21 mouse cellular contexts compared by ENCODE assay signal in the genomic region with DNA sequence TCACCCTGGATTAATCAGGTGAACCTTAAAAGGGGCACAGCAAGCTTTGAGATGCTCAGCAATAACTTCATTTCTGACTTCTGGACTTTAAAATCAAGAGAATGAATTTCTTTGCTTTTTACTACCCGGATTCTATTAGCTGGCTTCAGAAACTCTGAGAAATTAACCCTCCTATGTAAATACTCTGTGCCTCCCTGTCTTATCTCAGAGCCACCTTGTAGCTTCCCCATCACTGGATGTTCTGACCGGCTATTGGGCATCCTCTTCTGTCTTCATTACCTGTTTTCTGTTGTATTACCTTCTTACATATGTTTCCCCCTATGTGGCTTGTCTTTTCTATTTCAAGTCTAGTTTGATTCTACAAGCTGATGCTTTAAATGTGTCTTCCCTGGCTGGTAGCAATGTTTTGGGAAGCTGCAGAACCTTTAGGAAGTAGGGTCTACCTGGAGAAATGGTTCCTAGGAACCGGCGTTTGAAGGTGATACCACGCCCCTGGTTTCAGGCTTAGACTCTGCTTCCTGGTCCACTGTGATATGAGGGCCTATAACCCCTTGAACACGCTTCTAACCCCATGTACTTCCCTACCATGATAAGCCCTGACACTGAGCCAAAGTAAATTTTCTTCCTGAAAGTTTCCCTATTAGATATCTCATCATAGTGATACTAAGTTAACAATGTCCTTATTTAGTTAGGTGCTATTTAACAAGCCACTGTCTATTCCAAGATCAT. TPM values are rescaled to one million over a fixed set of nuclear protein-coding genes. Genes with fewer than 3 reads are reported as not detected.
DNase-seq lines count a peak whose midpoint lies in the region; ATAC-seq and TF ChIP-seq lines count a peak whose summit lies in the region.
"Had no signal": no experiment of that assay in that cellular context is flagged by ENCODE, and none has a peak within 500 bp of the region (broad histone marks: within the 10 kb centered on the region; RNA-seq: fewer than 3 reads in every experiment).

No protein-coding gene starts in this region.

- peak overlapping the region; percentile 4; the same call in 1 of the 2 replicates for H3K9ac ChIP-seq in liver, embryonic 13.5 days
- H3K9ac ChIP-seq in hindbrain, embryonic 14.5 days, result no peak overlapping the region
- H3K9ac ChIP-seq in heart, adult 2 months (ENCODE audit: low read depth, low read length), result no peak overlapping the region
- H3K9ac ChIP-seq: embryonic facial prominence, embryonic 15.5 days; forebrain, embryonic 12.5 days; heart, embryonic 15.5 days; hindbrain, embryonic 15.5 days had no signal

- no peak for TF ChIP-seq EP300 in heart, adult 2 months (IDR thresholded peaks at IDR 0.05; ENCODE audit: insufficient read depth, low read depth, low read length)

- H3K4me3 ChIP-seq in liver, embryonic 13.5 days (replicated peaks), result no peak overlapping the region
- H3K4me3 ChIP-seq in small intestine, adult 2 months (ENCODE audit: low read depth, low read length), result no peak overlapping the region
- no peak overlapping the region for H3K4me3 ChIP-seq in hindbrain, embryonic 14.5 days (replicated peaks; ENCODE audit: low read length)
- H3K4me3 ChIP-seq in heart, adult 2 months, result no peak overlapping the region
- H3K4me3 ChIP-seq: embryonic facial prominence, embryonic 15.5 days; forebrain, embryonic 12.5 days; heart, embryonic 15.5 days; hindbrain, embryonic 10.5 days; hindbrain, embryonic 15.5 days had no signal

- WGBS in liver, embryonic 13.5 days (ENCODE audit: insufficient replicate concordance), result 54% methylated on average over 6 of the region's 6 CpGs
- 50% methylated on average over 6 of the region's 6 CpGs for WGBS in large intestine, adult 2 months
- 33% methylated on average over 6 of the region's 6 CpGs for WGBS in small intestine, adult 2 months
- WGBS in hindbrain, embryonic 14.5 days, result 96% methylated on average over 6 of the region's 6 CpGs
- WGBS in heart, adult 2 months, result 72% methylated on average over 6 of the region's 6 CpGs

- no peak for TF ChIP-seq CTCF in small intestine, adult 2 months (IDR thresholded peaks at IDR 0.05; ENCODE audit: extremely low read depth, insufficient read length, insufficient replicate concordance, low read depth, low read length)
- TF ChIP-seq CTCF in heart, adult 2 months (IDR thresholded peaks at IDR 0.05), result no peak

- peak; percentile 84 for ATAC-seq in liver, embryonic 13.5 days (ENCODE audit: low read depth)
- ATAC-seq in erythroid progenitor cell, adult 5-6 weeks (replicated peaks; ENCODE audit: low FRiP score, poor library complexity, severe bottlenecking), result peak; percentile 63
- ATAC-seq in hindbrain, embryonic 14.5 days (ENCODE audit: low FRiP score), result no peak
- ATAC-seq: forebrain, embryonic 16.5 days had no signal

- H3K79me2 ChIP-seq in heart, adult 2 months (replicated peaks; ENCODE audit: control insufficient read depth, insufficient read depth, low read length), result peaks cover 5% of the 10 kb centered on the region; the same call in 1 of the 2 replicates

- DNase-seq in liver, embryonic 13.5 days, result no peak
- DNase-seq in liver, result no peak
- peak; percentile 25 for DNase-seq in large intestine, adult 2 months (ENCODE audit: low read depth, low spot score)
- no peak for DNase-seq in hindbrain, embryonic 14.5 days (ENCODE audit: low spot score)
- no peak for DNase-seq in heart, adult 2 months
- DNase-seq: adrenal gland, adult 2 months; adrenal gland, postnatal 25 days; cerebellum, adult 18-20 months; cerebellum, postnatal 14 days; embryo, embryonic 11 days; gastrocnemius, postnatal 10 days; heart, adult 18-20 months had no signal

- H3K27me3 ChIP-seq in liver, embryonic 13.5 days, result no peaks in the 10 kb centered on the region
- H3K27me3 ChIP-seq in small intestine, adult 2 months (ENCODE audit: control insufficient read depth, insufficient read depth, low read length), result no peaks in the 10 kb centered on the region
- no peaks in the 10 kb centered on the region for H3K27me3 ChIP-seq in hindbrain, embryonic 14.5 days (ENCODE audit: control insufficient read depth, insufficient read depth, low read length)
- H3K27me3 ChIP-seq in heart, adult 2 months (ENCODE audit: control insufficient read depth, insufficient read depth, low read length), result no peaks in the 10 kb centered on the region
- H3K27me3 ChIP-seq: embryonic facial prominence, embryonic 15.5 days; forebrain, embryonic 12.5 days; heart, embryonic 15.5 days; hindbrain, embryonic 15.5 days had no signal

- 0 out of 2 replicates have a peak, but pooled peaks cover 3% of the 10 kb centered on the region for H3K36me3 ChIP-seq in liver, embryonic 13.5 days
- peaks cover 1% of the 10 kb centered on the region; the same call in 1 of the 2 replicates for H3K36me3 ChIP-seq in small intestine, adult 2 months (ENCODE audit: control insufficient read depth, insufficient read depth, low read length)
- H3K36me3 ChIP-seq in hindbrain, embryonic 14.5 days (replicated peaks; ENCODE audit: control insufficient read depth, insufficient read depth), result no peaks in the 10 kb centered on the region
- no peaks in the 10 kb centered on the region; the same call in none of the 2 replicates for H3K36me3 ChIP-seq in heart, adult 2 months (ENCODE audit: control insufficient read depth, insufficient read depth, low read length)
- H3K36me3 ChIP-seq: embryonic facial prominence, embryonic 15.5 days; forebrain, embryonic 12.5 days; heart, embryonic 15.5 days; hindbrain, embryonic 10.5 days; hindbrain, embryonic 15.5 days had no signal

- H3K4me1 ChIP-seq in liver, embryonic 13.5 days (replicated peaks), result peaks cover 60% of the 10 kb centered on the region
- peaks cover 9% of the 10 kb centered on the region; the same call in 1 of the 2 replicates for H3K4me1 ChIP-seq in small intestine, adult 2 months (ENCODE audit: control insufficient read depth, insufficient read depth, insufficient read length, low read length)
- H3K4me1 ChIP-seq in hindbrain, embryonic 14.5 days (replicated peaks; ENCODE audit: control insufficient read depth, insufficient read depth, low read length), result no peaks in the 10 kb centered on the region; the same call in 1 of the 2 replicates
- peaks cover 2% of the 10 kb centered on the region for H3K4me1 ChIP-seq in heart, adult 2 months (ENCODE audit: control insufficient read depth, insufficient read depth, low read length)
- H3K4me1 ChIP-seq: embryonic facial prominence, embryonic 15.5 days; forebrain, embryonic 12.5 days; heart, embryonic 15.5 days; hindbrain, embryonic 10.5 days; hindbrain, embryonic 15.5 days had no signal

- H3K4me2 ChIP-seq in liver, embryonic 13.5 days, result peak overlapping the region; percentile 1; the same call in 1 of the 2 replicates
- H3K4me2 ChIP-seq in hindbrain, embryonic 14.5 days (replicated peaks), result no peak overlapping the region
- H3K4me2 ChIP-seq: embryonic facial prominence, embryonic 15.5 days; forebrain, embryonic 12.5 days; heart, embryonic 11.5 days; heart, embryonic 15.5 days; hindbrain, embryonic 15.5 days had no signal

- H3K27ac ChIP-seq in liver, embryonic 13.5 days, result peak overlapping the region; percentile 54
- H3K27ac ChIP-seq in small intestine, adult 2 months (ENCODE audit: insufficient read depth, low read depth, low read length), result peak overlapping the region; percentile 5; the same call in 1 of the 2 replicates
- no peak overlapping the region for H3K27ac ChIP-seq in hindbrain, embryonic 14.5 days
- H3K27ac ChIP-seq in heart, adult 2 months, result no peak overlapping the region
- H3K27ac ChIP-seq: embryonic facial prominence, embryonic 15.5 days; forebrain, embryonic 12.5 days; heart, embryonic 15.5 days; hindbrain, embryonic 10.5 days; hindbrain, embryonic 15.5 days had no signal

- intact Hi-C loops in heart, adult 2 months (cut with DNase I), result loop anchor here (5.0 kb wide), 1 partner anchor 39 kb away; no protein-coding TSS in a partner anchor

- TF ChIP-seq POLR2A in small intestine, adult 2 months (IDR thresholded peaks at IDR 0.05; ENCODE audit: low read depth, low read length), result no peak
- TF ChIP-seq POLR2A in heart, adult 2 months (IDR thresholded peaks at IDR 0.05; ENCODE audit: insufficient read depth, low read depth, low read length), result no peak

- no peaks in the 10 kb centered on the region for H3K9me3 ChIP-seq in liver, embryonic 13.5 days (replicated peaks)
- H3K9me3 ChIP-seq in hindbrain, embryonic 14.5 days (ENCODE audit: control insufficient read depth, low read length), result no peaks in the 10 kb centered on the region
- H3K9me3 ChIP-seq: embryonic facial prominence, embryonic 15.5 days; forebrain, embryonic 12.5 days; heart, embryonic 15.5 days; hindbrain, embryonic 10.5 days; hindbrain, embryonic 15.5 days had no signal

RNA-seq across cellular contexts. Expression of a gene that starts 36.9 kb away (rescaled TPM):
- polyA plus RNA-seq in liver, embryonic 13.5 days (2015; fragmentation: Nextera tagmentation; extraction: Ambion mirVana), result 23.3 and 25.4 TPM in 2 replicates
- 1.7 TPM in 1 of 2 replicates, not detected in the other for total RNA-seq in erythroid progenitor cell, adult 5-6 weeks (2015; ENCODE audit: low replicate concordance)
- total RNA-seq in erythroid progenitor cell, adult 5-6 weeks (2017; ENCODE audit: low replicate concordance), result 0.13 TPM in 1 of 2 replicates, not detected in the other
- polyA plus RNA-seq in large intestine, adult 2 months (2012; rRNA removed), result 10.8 and 15.2 TPM in 2 replicates
- polyA plus RNA-seq in small intestine, adult 2 months (2012; rRNA removed), result 2.4 and 3.2 TPM in 2 replicates
- 9.9 and 10.5 TPM in 2 replicates for polyA plus RNA-seq in hindbrain, embryonic 14.5 days (2014; fragmentation: Nextera tagmentation; extraction: Ambion mirVana)
- 10 to 100 TPM; 23.7 to 33.9 TPM for total RNA-seq in heart, adult 2 months (2021)
- 59.9 and 60.5 TPM in 2 replicates for polyA plus RNA-seq in heart, adult 2 months (2012; rRNA removed)

RNA-seq across cellular contexts. Expression of a gene that starts 46.3 kb away (rescaled TPM):
- 129 and 146 TPM in 2 replicates for polyA plus RNA-seq in liver, embryonic 13.5 days (2015; fragmentation: Nextera tagmentation; extraction: Ambion mirVana)
- total RNA-seq in erythroid progenitor cell, adult 5-6 weeks (2015; ENCODE audit: low replicate concordance), result 182 and 220 TPM in 2 replicates
- total RNA-seq in erythroid progenitor cell, adult 5-6 weeks (2017; ENCODE audit: low replicate concordance), result 162 and 171 TPM in 2 replicates
- polyA plus RNA-seq in large intestine, adult 2 months (2012; rRNA removed), result 76.0 and 99.6 TPM in 2 replicates
- polyA plus RNA-seq in small intestine, adult 2 months (2012; rRNA removed), result 40.7 and 73.8 TPM in 2 replicates
- 196 and 217 TPM in 2 replicates for polyA plus RNA-seq in hindbrain, embryonic 14.5 days (2014; fragmentation: Nextera tagmentation; extraction: Ambion mirVana)
- total RNA-seq in heart, adult 2 months (2021), result 10 to 100 TPM; 82.9 to 93.8 TPM
- polyA plus RNA-seq in heart, adult 2 months (2012; rRNA removed), result 72.9 and 227 TPM in 2 replicates

Comparison
In these comparisons a context has a peak if more than half of its experiments do, and no peak if none do; other contexts are left out.
1. H3K27ac ChIP-seq: peak in liver, embryonic 13.5 days (single experiment) and small intestine, adult 2 months (single experiment); none in hindbrain, embryonic 14.5 days (single experiment) and heart, adult 2 months (single experiment).